Mouse (Mus musculus): ENCODE measurements around the gene Klra3. TPM values are rescaled to one million over a fixed set of nuclear protein-coding genes. Genes with fewer than 3 reads are reported as not detected.
"Not testable (repeated sequence)": the region's sequence is repeated elsewhere in the genome, so short reads cannot be mapped to it uniquely, and the experiment has no call there.

Klra3 gene
- total RNA-seq (2021), result not detected

DNA sequence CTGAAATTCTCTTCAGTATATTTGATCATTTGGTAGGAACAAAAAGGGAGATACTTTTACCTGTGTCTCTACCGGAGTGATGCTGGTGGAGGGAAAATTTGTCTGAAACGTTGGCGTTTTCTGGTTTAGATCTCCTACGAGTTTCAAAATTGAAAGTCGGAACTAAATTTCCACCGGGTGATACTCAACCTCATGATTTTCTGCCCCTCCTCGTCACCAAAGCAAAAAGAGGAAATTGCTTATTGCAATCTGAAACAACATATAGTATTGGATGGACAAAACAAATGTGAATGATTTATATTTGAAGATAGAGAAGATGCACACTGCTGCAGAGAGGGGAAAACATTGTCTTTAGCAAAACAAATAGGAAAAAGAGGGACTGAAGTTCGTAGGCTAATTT is at the start of gene Klra3:
Klra3 (minus strand) TSS at position 164 of the 400 bp plus-strand sequence.
- intact Hi-C loops (cut with DNase I), result no loop called here
- no peak for DNase-seq (ENCODE audit: low spot score)

DNA sequence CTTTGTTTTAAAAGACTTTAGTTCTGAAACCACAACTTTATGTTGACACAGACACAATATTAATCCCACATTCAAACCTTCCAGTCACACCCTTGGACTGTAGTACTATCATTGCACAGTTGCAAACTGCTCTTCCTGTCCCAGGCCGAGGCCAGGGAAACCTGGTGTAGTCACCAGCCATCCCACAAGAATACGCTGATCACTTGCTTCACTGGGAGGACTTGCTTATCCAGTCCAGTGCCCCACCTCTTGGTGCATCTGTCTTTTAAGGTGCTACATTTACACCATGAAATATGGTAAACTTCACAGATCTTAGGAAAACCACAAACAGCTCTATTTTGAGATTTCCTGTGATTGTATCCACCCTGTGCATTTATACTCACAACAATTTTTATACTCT is 49.4 kb upstream of the Klra3 start, which contains the start of gene Klra1:
Klra1 (minus strand) TSS at position 125 of the 400 bp plus-strand sequence.
- intact Hi-C loops (cut with DNase I), result no loop called here
- no peak for DNase-seq (ENCODE audit: low spot score)

DNA sequence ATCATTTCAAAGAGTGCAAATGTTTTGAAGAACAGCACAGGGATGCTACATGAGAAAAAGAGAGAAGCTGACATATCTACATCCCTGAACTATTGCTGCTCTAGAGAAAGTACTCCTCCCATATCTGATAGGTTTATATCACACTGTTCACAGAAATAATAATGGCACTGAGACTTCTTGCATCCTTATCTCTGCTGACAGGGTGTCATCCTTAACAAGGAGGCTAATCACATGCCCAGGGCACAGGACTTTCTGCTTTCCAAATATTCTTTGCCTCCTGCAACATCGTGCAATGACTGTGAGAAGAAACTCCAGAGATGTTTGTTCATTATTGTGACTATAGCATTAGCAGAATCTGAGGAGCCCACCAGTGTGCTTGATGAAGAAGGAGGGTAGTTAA is 48.4 kb upstream of the Klra3 start:
- intact Hi-C loops (cut with DNase I), result no loop called here
- no peak for DNase-seq (ENCODE audit: low spot score)

DNA sequence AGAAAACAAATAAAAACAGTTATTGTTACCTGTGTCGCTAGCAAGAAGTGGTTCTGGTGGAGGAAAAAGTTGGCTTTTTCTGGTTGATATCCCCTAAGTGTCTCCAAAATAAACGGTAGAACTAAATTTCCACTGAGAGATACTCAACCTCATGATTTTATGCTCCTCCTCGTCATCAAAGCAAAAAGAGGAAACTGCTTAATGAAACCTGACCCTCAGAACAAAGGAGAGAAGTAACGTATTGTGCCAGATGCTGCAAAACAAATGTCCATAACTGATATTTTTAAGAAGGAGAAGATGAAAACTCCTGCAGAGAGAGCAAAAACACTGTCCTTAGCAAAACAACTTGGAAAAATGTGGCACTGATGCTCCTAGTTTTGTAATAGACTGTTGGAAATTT is 45.0 kb upstream of the Klra3 start:
- DNase-seq (ENCODE audit: low spot score), result no peak
- intact Hi-C loops (cut with DNase I), result no loop called here

DNA sequence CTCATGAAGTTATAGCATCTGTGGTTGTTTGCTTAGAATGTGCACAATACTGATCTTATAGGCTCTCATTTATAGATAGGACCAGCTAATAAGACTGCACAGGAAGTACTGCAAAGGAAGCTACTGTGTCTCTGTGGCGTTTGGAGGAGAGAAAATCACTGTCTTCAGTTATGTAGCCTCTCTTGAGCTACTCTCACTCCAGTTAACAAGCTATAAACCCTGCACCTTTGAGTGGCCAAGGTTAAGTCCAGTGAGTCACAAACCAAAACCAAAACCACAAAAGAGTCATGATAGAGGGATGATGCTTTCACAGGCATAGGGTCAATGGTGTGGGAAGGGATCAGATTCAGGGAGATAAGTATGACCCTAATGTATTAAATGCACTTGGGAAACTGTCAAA is 8.0 kb upstream of the Klra3 start:
- intact Hi-C loops (cut with DNase I); DNase-seq (ENCODE audit: low spot score): not testable (repeated sequence)

DNA sequence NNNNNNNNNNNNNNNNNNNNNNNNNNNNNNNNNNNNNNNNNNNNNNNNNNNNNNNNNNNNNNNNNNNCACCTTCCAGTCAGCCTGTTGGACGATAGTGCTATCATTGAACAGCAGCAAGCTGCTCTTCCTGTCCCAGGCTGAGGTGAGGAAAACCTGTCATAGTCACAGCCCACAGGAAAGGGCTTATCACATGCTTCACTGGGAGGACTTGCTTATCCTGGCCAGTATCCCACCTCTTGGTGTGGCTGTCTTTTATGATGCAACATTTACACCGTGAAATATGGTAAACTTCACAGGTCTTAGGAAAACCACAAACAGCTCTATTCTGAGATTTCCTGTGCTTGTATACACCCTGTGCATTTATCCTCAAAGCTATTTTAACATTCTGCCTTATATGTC is 4.6 kb upstream of the Klra3 start:
- intact Hi-C loops (cut with DNase I); DNase-seq (ENCODE audit: low spot score): not testable (repeated sequence)

DNA sequence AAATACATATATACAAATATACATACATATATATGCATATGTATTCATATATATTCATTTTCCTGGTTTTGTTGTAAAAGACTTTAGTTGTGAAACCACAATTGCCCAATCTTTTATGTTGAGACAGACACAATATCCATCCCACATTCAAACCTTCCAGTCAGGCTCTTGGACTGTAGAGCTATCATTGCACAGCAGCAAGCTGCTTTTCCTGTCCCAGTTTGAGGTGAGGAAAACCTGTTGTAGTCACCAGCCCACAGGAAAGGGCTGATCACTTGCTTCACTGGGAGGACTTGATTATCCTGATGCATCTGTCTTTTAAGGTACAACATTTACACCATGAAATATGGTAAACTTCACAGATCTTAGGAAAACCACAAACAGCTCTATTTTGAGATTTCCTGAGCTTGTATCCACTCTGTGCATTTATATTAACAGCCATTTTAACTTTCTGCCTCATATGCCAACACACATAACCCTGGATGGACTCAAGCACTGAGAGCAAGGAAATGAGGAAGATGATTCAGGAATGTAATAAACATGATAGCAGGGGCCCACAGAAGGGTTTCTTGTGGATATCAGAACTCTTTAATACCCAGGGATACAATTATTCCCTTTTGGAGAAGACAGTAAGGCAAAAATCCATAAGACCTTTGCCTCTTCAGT is 49.3 kb downstream of the Klra3 start:
- intact Hi-C loops (cut with DNase I), result no loop called here
- DNase-seq (ENCODE audit: low spot score), result no peak

DNA sequence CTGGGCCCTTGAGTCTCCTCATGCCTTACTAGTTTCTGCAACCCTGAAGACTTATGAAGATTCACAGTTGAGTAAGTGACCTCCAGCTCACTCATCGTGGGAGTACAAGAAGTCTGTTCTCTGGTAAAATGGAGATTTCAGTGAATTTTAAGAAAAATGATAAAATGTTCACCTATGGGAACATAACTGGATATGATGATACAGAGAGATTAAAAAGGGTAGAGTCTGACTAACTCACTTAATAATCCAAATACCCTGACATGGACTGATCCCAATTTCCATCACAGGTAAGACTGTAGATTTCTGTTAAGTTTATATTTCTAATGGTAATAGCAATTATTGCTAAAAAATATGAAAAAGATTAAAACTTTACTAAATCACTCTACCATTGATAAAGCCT is 55.5 kb downstream of the Klra3 start, which contains the start of gene Klra10:
Klra10 (minus strand) TSS at position 101 of the 400 bp plus-strand sequence.
- DNase-seq (ENCODE audit: low spot score); intact Hi-C loops (cut with DNase I): not testable (repeated sequence)

Other genes with a start within 250 kb of the Klra3 start
- gene Klra8, start 207.7 kb downstream of the Klra3 start, total RNA-seq (2021), result under 1 TPM; 0.22 to 0.57 TPM
- gene Klra9, start 144.5 kb downstream of the Klra3 start, total RNA-seq (2021), result 1 to 10 TPM; 1.4 to 2.8 TPM
- gene Klra7, start 104.3 kb downstream of the Klra3 start, total RNA-seq (2021), result not detected
- under 1 TPM in 1 of 2 experiments, not detected in 1; 0.42 TPM for gene Klra10, start 55.6 kb downstream of the Klra3 start, total RNA-seq (2021)
- not detected for gene Klra1, start 49.3 kb upstream of the Klra3 start, total RNA-seq (2021)